ENCODE assay signal across 8 mouse cellular contexts in the genomic region with DNA sequence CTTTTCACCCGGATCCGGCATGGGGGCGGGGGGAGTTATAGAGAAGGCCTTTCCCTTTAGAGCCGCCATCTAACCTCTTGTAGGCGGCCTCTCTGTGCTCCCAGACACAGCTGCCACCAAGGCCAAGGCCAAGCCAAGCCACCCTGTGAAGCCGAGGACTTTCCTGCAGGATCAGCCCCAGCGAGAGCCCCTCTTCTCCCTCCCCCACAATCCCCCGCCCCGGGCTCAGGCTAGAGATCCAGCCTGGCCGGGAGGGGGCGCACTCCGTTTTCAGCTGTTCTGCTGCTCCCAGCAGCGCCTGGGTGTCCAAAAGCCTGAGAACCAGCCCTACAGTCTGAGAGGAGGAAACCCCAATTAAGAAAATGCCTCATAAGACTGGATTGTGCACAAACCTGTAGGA. TPM values are rescaled to one million over a fixed set of nuclear protein-coding genes. Genes with fewer than 3 reads are reported as not detected.
DNase-seq lines count a peak whose midpoint lies in the region; ATAC-seq lines count a peak whose summit lies in the region.

No protein-coding gene starts in this region.

- H3K27me3 ChIP-seq in midbrain, embryonic 11.5 days (ENCODE audit: control insufficient read depth, insufficient read depth, low read length), result no peaks in the 10 kb centered on the region
- no peaks in the 10 kb centered on the region for H3K27me3 ChIP-seq in midbrain, embryonic 16.5 days (ENCODE audit: control insufficient read depth, insufficient read depth, low read depth, low read length)

- no peak overlapping the region for H3K27ac ChIP-seq in midbrain, embryonic 11.5 days (ENCODE audit: low read depth, low read length)
- H3K27ac ChIP-seq in midbrain, embryonic 16.5 days (ENCODE audit: low read length), result no peak overlapping the region

- no peak overlapping the region for H3K4me3 ChIP-seq in midbrain, embryonic 11.5 days (ENCODE audit: low read depth, low read length)
- no peak overlapping the region for H3K4me3 ChIP-seq in midbrain, embryonic 16.5 days (ENCODE audit: low read depth, low read length)

- 10% methylated on average over 13 of the region's 13 CpGs for WGBS in midbrain, embryonic 11.5 days
- 8% methylated on average over 13 of the region's 13 CpGs for WGBS in midbrain, embryonic 16.5 days

- H3K9ac ChIP-seq in midbrain, embryonic 11.5 days (ENCODE audit: low read length), result no peak overlapping the region
- no peak overlapping the region for H3K9ac ChIP-seq in midbrain, embryonic 16.5 days (ENCODE audit: low read depth, low read length)

- peak; percentile 59 for ATAC-seq in midbrain, embryonic 11.5 days (ENCODE audit: low FRiP score)
- no peak for ATAC-seq in midbrain, embryonic 16.5 days
- ATAC-seq in granulocyte monocyte progenitor cell, adult 5-6 weeks (replicated peaks; ENCODE audit: poor library complexity, severe bottlenecking), result 0 out of 2 replicates have a peak, but pooled peaks have one; percentile 9

- no peaks in the 10 kb centered on the region for H3K36me3 ChIP-seq in midbrain, embryonic 11.5 days (ENCODE audit: control insufficient read depth, insufficient read depth, low read length)
- no peaks in the 10 kb centered on the region for H3K36me3 ChIP-seq in midbrain, embryonic 16.5 days (ENCODE audit: control insufficient read depth, insufficient read depth, low read length)

- H3K4me2 ChIP-seq in midbrain, embryonic 11.5 days, result peak overlapping the region; percentile 16; the same call in 1 of the 2 replicates
- no peak overlapping the region for H3K4me2 ChIP-seq in midbrain, embryonic 16.5 days (ENCODE audit: low read length)

- no peaks in the 10 kb centered on the region for H3K9me3 ChIP-seq in midbrain, embryonic 11.5 days (ENCODE audit: control insufficient read depth, low read length)
- no peaks in the 10 kb centered on the region for H3K9me3 ChIP-seq in midbrain, embryonic 16.5 days (replicated peaks; ENCODE audit: control insufficient read depth, low read length, poor library complexity, severe bottlenecking)

- DNase-seq in adrenal gland, adult (ENCODE audit: inconsistent age in 2 of 2, low spot score in 1 of 2), result peak; percentile 55 to 72
- DNase-seq in adrenal gland, adult 8-10 months, result no peak
- DNase-seq in midbrain, embryonic 11.5 days (ENCODE audit: low spot score, missing footprints), result peak; percentile 94
- DNase-seq in lung, postnatal 36 days, result peak; percentile 9
- no peak for DNase-seq in layer of hippocampus, adult 18-20 months (ENCODE audit: low spot score in 2 of 2)
- no peak for DNase-seq in right cerebral cortex, postnatal 36 days (ENCODE audit: low spot score in 2 of 2)

- H3K4me1 ChIP-seq in midbrain, embryonic 11.5 days (ENCODE audit: control insufficient read depth, insufficient read depth, low read length), result 0 out of 2 replicates have a peak, but pooled peaks cover 2% of the 10 kb centered on the region
- no peaks in the 10 kb centered on the region for H3K4me1 ChIP-seq in midbrain, embryonic 16.5 days (ENCODE audit: control insufficient read depth, insufficient read depth, low read length)

RNA-seq across cellular contexts. Expression of gene Dtnb, which starts 21.9 kb away (rescaled TPM):
- 10 to 100 TPM; 32.0 to 75.4 (median 44.4) TPM for total RNA-seq in adrenal gland, adult 8-10 months (2022)
- polyA plus RNA-seq in midbrain, embryonic 11.5 days (2014; fragmentation: Nextera tagmentation; extraction: Ambion mirVana), result 30.1 and 33.0 TPM in 2 replicates
- 44.5 and 50.4 TPM in 2 replicates for polyA plus RNA-seq in midbrain, embryonic 16.5 days (2015; fragmentation: Nextera tagmentation; extraction: Ambion mirVana)
- total RNA-seq in granulocyte monocyte progenitor cell, adult 5-6 weeks (2014; fragmentation: Nextera tagmentation), result 14.2 and 27.7 TPM in 2 replicates
- total RNA-seq in granulocyte monocyte progenitor cell, adult 5-6 weeks (2017), result 8.9 and 14.3 TPM in 2 replicates
- total RNA-seq in layer of hippocampus, adult 18-20 months (2021), result 100 to 1,000 TPM; 119 to 131 TPM

Comparison
In these comparisons a context has a peak if more than half of its experiments do, and no peak if none do; other contexts are left out.
1. DNase-seq: peak in adrenal gland, adult (2 of 2), midbrain, embryonic 11.5 days (single experiment) and lung, postnatal 36 days (single experiment); none in adrenal gland, adult 8-10 months (single experiment), layer of hippocampus, adult 18-20 months (0 of 2) and right cerebral cortex, postnatal 36 days (0 of 2).